ENCODE assay signal across 8 mouse cellular contexts in genomic region chr11:29693576-29694410, GRCm38 (mm10). TPM values are rescaled to one million over a fixed set of nuclear protein-coding genes. Genes with fewer than 3 reads are reported as not detected.
DNase-seq lines count a peak whose midpoint lies in the region; ATAC-seq and TF ChIP-seq lines count a peak whose summit lies in the region.

No protein-coding gene starts in this region.

- H3K9ac ChIP-seq in forebrain, embryonic 16.5 days (replicated peaks; ENCODE audit: low read depth, low read length), result peak overlapping the region; percentile 100
- H3K9ac ChIP-seq in neural tube, embryonic 15.5 days (replicated peaks), result peak overlapping the region; percentile 98

- WGBS in forebrain, embryonic 16.5 days, result under 1% methylated on average over 50 of the region's 53 CpGs
- WGBS in lung, adult 2 months, result 1% methylated on average over 53 of the region's 53 CpGs
- WGBS in neural tube, embryonic 15.5 days, result under 1% methylated on average over 51 of the region's 53 CpGs

- H3K27ac ChIP-seq in forebrain, embryonic 16.5 days (ENCODE audit: low read length), result peak overlapping the region; percentile 99
- H3K27ac ChIP-seq in layer of hippocampus, adult 2 months, result peak overlapping the region; percentile 95
- peak overlapping the region; percentile 96 for H3K27ac ChIP-seq in neural tube, embryonic 15.5 days (replicated peaks)

- H3K4me1 ChIP-seq in G1E (ENCODE audit: insufficient read depth, low read depth, low read length), result peaks cover 8% of the 10 kb centered on the region
- H3K4me1 ChIP-seq in forebrain, embryonic 16.5 days (replicated peaks; ENCODE audit: control insufficient read depth, insufficient read depth, low read length), result peaks cover 14% of the 10 kb centered on the region
- no peaks in the 10 kb centered on the region; the same call in 1 of the 2 replicates for H3K4me1 ChIP-seq in lung, adult 2 months (ENCODE audit: control insufficient read depth, insufficient read depth, low read length)
- H3K4me1 ChIP-seq in neural tube, embryonic 15.5 days, result peaks cover 20% of the 10 kb centered on the region

- H3K9me3 ChIP-seq in G1E (replicated peaks), result no peaks in the 10 kb centered on the region
- H3K9me3 ChIP-seq in forebrain, embryonic 16.5 days (ENCODE audit: control insufficient read depth, low read length), result no peaks in the 10 kb centered on the region
- no peaks in the 10 kb centered on the region for H3K9me3 ChIP-seq in neural tube, embryonic 15.5 days (replicated peaks)

- H3K27me3 ChIP-seq in G1E (ENCODE audit: insufficient read depth, low read length), result peaks cover 3% of the 10 kb centered on the region
- H3K27me3 ChIP-seq in forebrain, embryonic 16.5 days (replicated peaks; ENCODE audit: control insufficient read depth, insufficient read depth, low read length), result no peaks in the 10 kb centered on the region
- no peaks in the 10 kb centered on the region for H3K27me3 ChIP-seq in neural tube, embryonic 15.5 days (replicated peaks)

- peak; percentile 28 for TF ChIP-seq CTCF in G1E (IDR thresholded peaks at IDR 0.05; ENCODE audit: low read depth, low read length)
- TF ChIP-seq CTCF in layer of hippocampus, adult 2 months (conservative IDR thresholded peaks at IDR 0.05), result peak; percentile 67
- peak; percentile 51 for TF ChIP-seq CTCF in lung, adult 2 months (IDR thresholded peaks at IDR 0.05; ENCODE audit: insufficient read depth, low read length)

- DNase-seq in G1E (ENCODE audit: low spot score), result peak; percentile 81
- DNase-seq in cerebellum, adult 11-12 months, result peak; percentile 84
- peak; percentile 83 to 92 for DNase-seq in heart, postnatal 36 days
- peak; percentile 81 to 84 for DNase-seq in layer of hippocampus, adult 2 months (ENCODE audit: low spot score in 2 of 2)
- peak; percentile 88 for DNase-seq in lung, adult 2 months
- peak; percentile 90 for DNase-seq in testis, postnatal 10 days (ENCODE audit: low spot score)

- intact Hi-C loops in heart, postnatal 36 days (cut with DNase I), result loop anchor here (2.0 to 10.0 kb wide), 2 partner anchors 147 to 319 kb away; partner anchors contain the start of genes Ccdc88a and Clhc1

- peak overlapping the region; percentile 82 for H3K4me2 ChIP-seq in forebrain, embryonic 16.5 days (ENCODE audit: low read length)
- H3K4me2 ChIP-seq in neural tube, embryonic 15.5 days, result peak overlapping the region; percentile 67

- ATAC-seq in G1E (ENCODE audit: extremely low read depth, insufficient number of reproducible peaks, low FRiP score, poor library complexity, severe bottlenecking), result peak; percentile 29
- ATAC-seq in forebrain, embryonic 16.5 days, result peak; percentile 91
- peak; percentile 90 for ATAC-seq in neural tube, embryonic 15.5 days (ENCODE audit: low FRiP score)

- TF ChIP-seq POLR2A in lung, adult 2 months (IDR thresholded peaks at IDR 0.05; ENCODE audit: borderline replicate concordance, extremely low read depth, low read depth, low read length), result no peak

- H3K36me3 ChIP-seq in G1E (replicated peaks), result peaks cover 7% of the 10 kb centered on the region
- no peaks in the 10 kb centered on the region for H3K36me3 ChIP-seq in forebrain, embryonic 16.5 days (ENCODE audit: control insufficient read depth, insufficient read depth)
- H3K36me3 ChIP-seq in neural tube, embryonic 15.5 days, result no peaks in the 10 kb centered on the region

- peak overlapping the region; percentile 85 for H3K4me3 ChIP-seq in G1E (ENCODE audit: low read depth, low read length)
- H3K4me3 ChIP-seq in forebrain, embryonic 16.5 days (replicated peaks; ENCODE audit: low read length), result peak overlapping the region; percentile 98
- peak overlapping the region; percentile 76 for H3K4me3 ChIP-seq in layer of hippocampus, adult 2 months
- H3K4me3 ChIP-seq in lung, adult 2 months (replicated peaks; ENCODE audit: extremely low read depth, low read depth, low read length), result peak overlapping the region; percentile 90
- peak overlapping the region; percentile 87 for H3K4me3 ChIP-seq in neural tube, embryonic 15.5 days (replicated peaks)

RNA-seq across cellular contexts. Expression of gene Rtn4, which starts 1.0 kb away (rescaled TPM):
- total RNA-seq in G1E (2014; fragmentation: Nextera tagmentation), result 65.0 and 65.3 TPM in 2 replicates
- total RNA-seq in G1E (2017), result 67.9 and 68.9 TPM in 2 replicates
- polyA plus RNA-seq in G1E (2012), result 83.0 and 102 TPM in 2 replicates
- polyA plus RNA-seq in forebrain, embryonic 16.5 days (2015; fragmentation: Nextera tagmentation; extraction: Ambion mirVana), result 131 and 134 TPM in 2 replicates
- 10 to 100 TPM; 91.7 to 95.2 TPM for total RNA-seq in heart, postnatal 36 days (2021)
- total RNA-seq in layer of hippocampus, adult 2 months (2021), result 100 to 1,000 TPM; 456 to 473 TPM
- polyA plus RNA-seq in lung, adult 2 months (2012; rRNA removed), result 108 and 133 TPM in 2 replicates
- 113 and 122 TPM in 2 replicates for polyA plus RNA-seq in neural tube, embryonic 15.5 days (2015; fragmentation: Nextera tagmentation; extraction: Ambion mirVana)

Comparison
In these comparisons a context has a peak if more than half of its experiments do, and no peak if none do; other contexts are left out.
1. Peak in every context shown above with its lines: DNase-seq, ATAC-seq, H3K4me3 ChIP-seq and H3K27ac ChIP-seq.
2. ATAC-seq: peak in every context shown above with its lines; median percentile 91 in forebrain, embryonic 16.5 days; 90 in neural tube, embryonic 15.5 days; 29 in G1E.